Mouse (Mus musculus) limb, embryonic 12.5 days (tissue): ENCODE data around the gene Cox18. TPM values are rescaled to one million over a fixed set of nuclear protein-coding genes. Genes with fewer than 3 reads are reported as not detected.

Experiments used
- ATAC-seq: fragments of 200-750 bp; cut with Nextera tagmentation; 2 replicates; pipeline ENCODE4 v1.8.0; 2017; ENCODE audit warnings: low read depth, moderate TSS enrichment; ENCODE audit not compliant: insufficient number of reproducible peaks, insufficient read depth, low FRiP score, low TSS enrichment
- H3K27ac ChIP-seq: fragments of 300-500 bp; sonication (generic); 2 replicates; pipeline ENCODE4 v1.5.1; 2016; ENCODE audit warnings: mild to moderate bottlenecking, moderate library complexity
- H3K27me3 ChIP-seq: fragments of 300-500 bp; sonication (generic); 2 replicates; pipeline ENCODE4 v1.6.1; 2016; ENCODE audit warnings: mild to moderate bottlenecking, moderate library complexity
- H3K36me3 ChIP-seq: fragments of 300-500 bp; sonication (generic); 2 replicates; pipeline ENCODE4 v1.6.1; 2016; ENCODE audit warnings: mild to moderate bottlenecking, moderate library complexity
- H3K4me1 ChIP-seq: fragments of 300-500 bp; sonication (generic); replicated peaks from 2 replicates; pipeline ENCODE4 v1.6.1; 2016
- H3K4me2 ChIP-seq: fragments of 300-500 bp; sonication (generic); 2 replicates; pipeline ENCODE4 v1.6.1; 2016; ENCODE audit warnings: mild to moderate bottlenecking, moderate library complexity
- H3K4me3 ChIP-seq: fragments of 300-500 bp; sonication (generic); replicated peaks from 2 replicates; pipeline ENCODE4 v1.5.1; 2016; ENCODE audit warnings: mild to moderate bottlenecking
- H3K9ac ChIP-seq: fragments of 300-500 bp; sonication (generic); replicated peaks from 2 replicates; pipeline ENCODE4 v1.6.1; 2016; ENCODE audit warnings: mild to moderate bottlenecking, moderate library complexity
- H3K9me3 ChIP-seq: fragments of 300-500 bp; sonication (generic); 2 replicates; pipeline ENCODE4 v1.6.1; 2016; ENCODE audit warnings: mild to moderate bottlenecking, moderate library complexity
- WGBS: fragments of 180-500 bp; shearing (Covaris S2); methylation state at CpG from one replicate; pipeline ENCODE4 v1.1.7; 2016; 5-methylcytosine and 5-hydroxymethylcytosine counted together
- polyA plus RNA-seq: library from polyadenylated mRNA; unstranded; fragments of >200 nt; fragmentation: Nextera tagmentation; extraction: Ambion mirVana; gene quantifications from 2 replicates; pipeline ENCODE4 v1.2.1, GENCODE M21; 2016

The Cox18 gene
- polyA plus RNA-seq, 1 experiment from 2014 or later, result 35.9 TPM

DNA sequence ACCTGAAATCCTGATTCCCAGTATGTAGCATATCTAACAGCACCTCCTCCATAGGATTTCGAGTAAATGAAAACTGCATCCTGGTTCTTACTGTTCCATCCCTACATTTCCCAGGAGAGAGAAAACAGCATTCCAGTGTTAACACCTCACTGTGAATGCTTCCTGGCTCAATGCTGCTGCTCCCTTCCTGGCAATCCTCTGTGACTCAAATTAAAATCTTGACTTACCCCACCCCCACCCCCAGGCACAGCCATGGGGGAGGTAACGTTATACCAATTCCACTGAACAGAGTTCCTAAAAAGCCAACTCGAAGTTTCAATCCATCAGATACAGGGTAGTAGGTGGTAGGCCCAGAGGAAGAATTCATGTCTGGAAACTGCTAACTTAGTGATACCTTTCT, 864 bp downstream of the Cox18 start:
- Histone ChIP-seq H3K9me3 (no peaks in the 10 kb centered on the region), H3K4me2 (peak overlapping the region; percentile 68), H3K4me1 (peaks cover 6% of the 10 kb centered on the region), H3K4me3 (peak overlapping the region; percentile 79), H3K27ac (no peak overlapping the region), H3K36me3 (peaks cover 52% of the 10 kb centered on the region), H3K27me3 (no peaks in the 10 kb centered on the region), H3K9ac (peak overlapping the region; percentile 83)
- no peak for ATAC-seq
- WGBS, result 21% methylated on average over 3 of the region's 3 CpGs

DNA sequence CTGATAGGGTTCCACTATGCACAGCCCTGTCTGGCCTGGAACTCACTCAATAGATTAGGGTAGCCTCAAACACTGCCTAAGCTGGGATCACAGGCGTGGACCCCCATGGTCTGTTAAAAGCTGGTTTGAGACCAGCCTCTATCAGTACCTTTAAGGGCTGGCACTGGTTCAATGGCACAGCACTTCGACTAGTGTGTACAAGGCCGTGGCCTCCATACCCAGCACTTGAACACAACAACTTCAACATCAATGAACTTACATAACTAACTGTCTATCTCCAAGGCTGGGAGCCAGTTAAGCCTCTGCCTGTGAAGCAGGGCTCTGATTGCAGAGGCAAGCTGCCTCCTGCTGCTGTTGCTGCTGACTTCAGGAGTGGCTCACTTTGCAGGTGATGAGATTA, 6.0 kb downstream of the Cox18 start:
- H3K4me1 ChIP-seq, result peaks cover 2% of the 10 kb centered on the region
- WGBS, result 98% methylated on average over 3 of the region's 3 CpGs

DNA sequence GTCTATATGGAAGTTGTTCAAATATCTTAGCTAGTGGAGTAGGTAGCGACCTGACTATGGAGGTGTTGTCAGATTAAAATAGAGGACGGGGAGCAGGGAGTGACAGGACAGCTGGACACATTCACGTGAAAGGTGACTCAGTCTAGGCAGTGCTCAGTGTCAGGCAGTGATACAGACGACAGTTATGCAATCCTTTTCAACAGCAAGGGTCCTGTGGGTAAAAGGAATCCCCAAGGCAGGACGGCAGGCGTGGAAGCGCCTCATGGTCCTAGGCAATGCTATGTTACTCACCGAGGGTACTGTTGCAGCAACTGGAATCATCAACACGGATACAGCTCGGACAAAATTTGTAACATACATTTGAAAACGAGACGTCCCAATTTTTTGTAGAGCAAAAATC, 6.6 kb downstream of the Cox18 start:
- no peak for ATAC-seq
- no peaks in the 10 kb centered on the region for H3K9me3 ChIP-seq
- H3K27me3 ChIP-seq, result no peaks in the 10 kb centered on the region
- no peak overlapping the region for H3K4me2 ChIP-seq
- 92% methylated on average over 12 of the region's 12 CpGs for whole genome bisulfite sequencing
- H3K4me1 ChIP-seq, result no peaks in the 10 kb centered on the region
- no peak overlapping the region for H3K27ac ChIP-seq
- peaks cover 71% of the 10 kb centered on the region for H3K36me3 ChIP-seq
- H3K4me3 ChIP-seq, result no peak overlapping the region
- no peak overlapping the region for H3K9ac ChIP-seq

More for the DNA sequence above, 6.0 kb downstream of the Cox18 start:
- Histone ChIP-seq H3K9ac (no peak overlapping the region), H3K27ac (no peak overlapping the region), H3K4me2 (no peak overlapping the region), H3K9me3 (no peaks in the 10 kb centered on the region), H3K27me3 (no peaks in the 10 kb centered on the region), H3K4me3 (no peak overlapping the region), H3K36me3 (peaks cover 71% of the 10 kb centered on the region)
- no peak for ATAC-seq

DNA sequence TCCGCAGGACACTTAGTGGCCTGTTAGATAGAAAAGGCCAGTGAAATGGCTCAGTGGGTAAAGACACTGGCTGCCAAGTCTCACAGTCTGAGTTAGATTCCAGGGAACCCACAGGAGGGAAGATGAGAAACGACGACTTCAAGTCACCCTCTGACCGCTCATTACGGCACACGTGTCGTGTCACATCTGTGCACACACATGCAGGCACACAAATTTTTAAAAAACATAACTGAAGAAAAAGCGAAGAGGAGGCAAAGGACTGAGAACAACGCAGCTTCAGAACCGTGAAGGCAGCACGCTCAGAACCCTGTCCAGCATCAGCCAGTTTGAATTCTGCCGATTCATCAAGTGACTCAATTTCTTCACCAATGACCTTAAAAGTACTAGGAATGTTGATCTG, 10.4 kb downstream of the Cox18 start:
- WGBS, result 96% methylated on average over 12 of the region's 12 CpGs
- H3K9me3 ChIP-seq, result no peaks in the 10 kb centered on the region
- H3K4me3 ChIP-seq, result no peak overlapping the region
- H3K36me3 ChIP-seq, result peaks cover 41% of the 10 kb centered on the region
- no peaks in the 10 kb centered on the region for H3K27me3 ChIP-seq
- no peak overlapping the region for H3K4me2 ChIP-seq
- no peak overlapping the region for H3K9ac ChIP-seq
- H3K4me1 ChIP-seq, result no peaks in the 10 kb centered on the region
- ATAC-seq, result no peak
- H3K27ac ChIP-seq, result no peak overlapping the region

DNA sequence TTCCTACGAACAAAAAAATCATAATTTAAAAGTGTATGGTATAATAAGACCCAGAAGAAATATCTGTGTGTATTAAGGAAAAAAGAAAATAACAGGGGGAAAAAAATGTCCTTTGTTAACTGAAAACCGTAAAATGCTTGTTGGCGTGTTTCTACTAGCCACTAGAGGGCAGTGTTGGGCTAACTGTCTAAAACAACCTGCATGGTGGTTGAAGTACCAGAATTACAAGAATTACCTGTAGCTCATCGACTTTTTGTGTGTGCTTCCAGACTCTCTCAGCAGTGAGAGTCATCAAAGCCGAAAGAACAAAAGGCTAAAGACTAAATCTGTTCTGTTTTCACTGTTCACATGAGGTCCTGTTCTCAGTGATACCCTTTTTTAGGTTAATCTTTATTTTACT, 20.6 kb downstream of the Cox18 start:
- ATAC-seq, result no peak
- Histone ChIP-seq H3K36me3 (no peaks in the 10 kb centered on the region), H3K27ac (no peak overlapping the region), H3K4me2 (no peak overlapping the region), H3K9me3 (no peaks in the 10 kb centered on the region), H3K4me1 (no peaks in the 10 kb centered on the region), H3K4me3 (no peak overlapping the region), H3K9ac (no peak overlapping the region), H3K27me3 (no peaks in the 10 kb centered on the region)
- 22% methylated on average over 5 of the region's 5 CpGs for WGBS

DNA sequence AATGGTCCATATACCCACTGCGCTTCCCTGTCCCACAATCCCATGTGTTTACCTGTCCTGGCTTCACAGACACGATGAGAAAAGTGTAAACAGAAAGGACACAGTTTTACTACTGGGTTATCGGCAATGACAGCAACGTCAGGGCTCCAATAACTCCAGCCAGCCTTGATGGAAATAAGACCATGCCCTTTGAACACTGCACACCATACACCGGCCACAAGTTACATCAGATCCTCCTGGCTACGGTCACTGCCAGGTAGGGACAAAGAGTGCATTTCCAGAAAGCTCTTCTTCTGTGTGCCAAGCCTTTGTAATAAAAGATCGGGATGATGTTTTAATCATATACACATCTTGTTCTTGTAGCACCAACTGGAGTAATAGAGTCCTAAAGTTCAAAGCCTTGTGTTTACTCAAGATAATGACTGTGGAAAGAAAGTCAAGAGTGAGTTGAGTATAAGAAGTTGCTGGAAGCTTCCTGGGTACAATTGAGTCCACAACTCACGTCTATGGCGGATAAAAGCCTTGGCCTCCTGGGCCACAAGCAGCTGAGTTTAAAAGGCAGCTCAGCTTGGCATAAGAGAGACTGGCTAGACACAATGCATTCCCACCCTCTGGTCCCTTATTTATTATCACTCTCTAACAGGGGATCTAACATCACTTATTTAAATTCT, 21.2 kb downstream of the Cox18 start:
- no peaks in the 10 kb centered on the region for H3K36me3 ChIP-seq
- H3K27me3 ChIP-seq, result no peaks in the 10 kb centered on the region
- ATAC-seq, result no peak
- H3K4me2 ChIP-seq, result no peak overlapping the region
- H3K4me3 ChIP-seq, result no peak overlapping the region
- WGBS, result 80% methylated on average over 9 of the region's 9 CpGs
- no peaks in the 10 kb centered on the region for H3K9me3 ChIP-seq
- no peaks in the 10 kb centered on the region for H3K4me1 ChIP-seq
- H3K9ac ChIP-seq, result no peak overlapping the region
- H3K27ac ChIP-seq, result no peak overlapping the region

DNA sequence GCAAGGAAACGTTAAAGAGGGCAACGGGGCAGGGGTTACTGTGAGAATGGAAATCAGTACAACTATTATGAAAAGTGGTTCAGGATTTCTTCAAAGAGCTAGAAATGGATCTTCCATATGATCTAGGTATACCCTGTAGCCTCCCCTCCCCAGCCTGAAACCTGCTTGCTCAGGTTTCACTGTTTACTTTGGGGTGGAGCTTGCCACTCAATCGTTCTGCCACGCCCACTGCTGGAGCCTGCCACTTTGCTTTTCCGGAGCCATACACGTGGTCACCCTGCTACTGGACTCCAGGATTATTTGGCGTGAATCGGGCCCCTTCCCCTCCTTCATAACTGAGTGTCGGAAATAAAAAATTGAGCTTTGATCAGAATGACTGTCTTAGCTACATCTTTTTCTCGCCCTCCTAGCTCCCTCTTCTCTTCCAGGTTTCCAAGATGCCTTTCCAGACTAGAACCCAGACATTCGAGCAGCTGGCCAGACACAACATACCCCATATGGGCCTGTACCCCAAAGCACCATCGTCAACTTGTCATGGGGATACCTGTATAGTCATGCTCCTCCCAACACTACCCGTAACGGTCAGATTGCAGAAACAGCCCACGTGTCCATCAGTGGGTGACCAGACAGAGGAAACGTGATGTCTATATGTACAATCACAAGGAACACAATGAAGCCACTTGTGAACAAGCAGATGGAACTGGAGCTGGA, 23.7 kb downstream of the Cox18 start:
- H3K4me2 ChIP-seq, result no peak overlapping the region

DNA sequence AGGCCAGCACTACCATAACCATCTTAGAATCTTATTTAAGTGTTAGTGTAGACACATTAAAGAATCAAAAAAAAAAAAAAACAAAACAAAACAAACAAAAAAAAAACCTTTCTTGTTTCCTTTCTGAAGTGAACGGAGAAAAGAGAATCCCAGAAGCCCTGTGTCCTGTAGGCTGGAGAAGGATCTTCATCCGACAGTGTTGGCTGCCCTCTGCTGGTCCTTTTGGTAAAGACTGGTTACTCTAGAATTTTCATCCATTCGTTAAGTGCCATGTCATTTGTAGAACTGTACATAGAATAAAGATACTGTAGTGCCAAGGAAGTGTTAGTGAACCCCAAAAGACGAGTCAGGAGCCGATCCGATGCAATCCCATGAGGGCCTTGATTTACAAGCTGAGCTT, 29.0 kb downstream of the Cox18 start:
- Histone ChIP-seq H3K36me3 (no peaks in the 10 kb centered on the region), H3K27ac (no peak overlapping the region), H3K9ac (no peak overlapping the region), H3K4me3 (no peak overlapping the region), H3K4me1 (no peaks in the 10 kb centered on the region), H3K27me3 (no peaks in the 10 kb centered on the region), H3K9me3 (no peaks in the 10 kb centered on the region), H3K4me2 (no peak overlapping the region)
- 0 out of 2 replicates have a peak, but pooled peaks have one; percentile 59 for ATAC-seq
- 28% methylated on average over 6 of the region's 6 CpGs for WGBS

More for the DNA sequence above, 23.7 kb downstream of the Cox18 start:
- Histone ChIP-seq H3K9me3 (no peaks in the 10 kb centered on the region), H3K27me3 (no peaks in the 10 kb centered on the region), H3K9ac (no peak overlapping the region), H3K4me1 (no peaks in the 10 kb centered on the region), H3K36me3 (no peaks in the 10 kb centered on the region), H3K4me3 (no peak overlapping the region), H3K27ac (no peak overlapping the region)
- no peak for ATAC-seq
- WGBS, result 49% methylated on average over 16 of the region's 16 CpGs

DNA sequence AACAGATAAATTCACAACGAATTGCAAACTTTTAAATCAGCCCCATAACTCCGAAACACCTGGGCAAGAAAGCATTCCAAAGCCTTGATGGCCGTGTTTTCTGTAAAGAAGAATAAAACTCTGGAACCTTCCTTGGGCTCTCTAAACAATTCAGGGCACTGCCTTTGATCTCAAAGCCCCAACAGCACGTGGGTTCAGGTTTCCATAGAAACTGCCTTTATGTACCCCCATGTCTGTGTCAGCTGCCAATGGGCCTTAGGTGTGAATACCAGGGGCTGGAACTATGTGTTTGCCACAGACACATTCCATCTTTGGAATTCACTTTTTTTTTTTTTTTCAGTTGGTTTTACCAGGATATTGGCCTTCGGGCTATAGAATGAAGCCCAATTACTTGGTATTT, 41.0 kb downstream of the Cox18 start:
- Histone ChIP-seq H3K36me3 (no peaks in the 10 kb centered on the region), H3K4me1 (0 out of 2 replicates have a peak, but pooled peaks cover 2% of the 10 kb centered on the region), H3K4me2 (no peak overlapping the region), H3K4me3 (no peak overlapping the region), H3K9me3 (no peaks in the 10 kb centered on the region), H3K27ac (no peak overlapping the region), H3K9ac (no peak overlapping the region), H3K27me3 (no peaks in the 10 kb centered on the region)
- WGBS, result 53% methylated on average over 5 of the region's 5 CpGs
- no peak for ATAC-seq

DNA sequence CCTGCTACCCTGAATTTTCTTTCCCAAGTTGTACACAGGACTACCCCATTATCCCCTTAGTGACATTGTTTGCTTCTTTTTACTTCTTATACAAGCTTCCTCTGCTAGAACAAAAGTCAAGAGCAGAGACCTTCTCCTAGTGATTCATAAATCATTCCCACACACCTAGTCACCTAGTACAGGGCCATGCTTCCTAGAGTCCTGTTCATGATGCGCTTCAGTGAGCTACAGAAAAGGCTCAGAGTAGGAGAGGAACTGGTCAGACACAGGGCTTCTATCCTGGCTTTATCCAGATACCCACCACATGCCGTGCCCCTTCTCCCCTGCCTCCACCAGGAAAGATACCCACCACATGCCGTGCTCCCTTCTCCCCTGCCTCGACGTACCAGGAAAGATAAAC, 44.7 kb downstream of the Cox18 start:
- Histone ChIP-seq H3K9me3 (no peaks in the 10 kb centered on the region), H3K9ac (no peak overlapping the region), H3K4me3 (no peak overlapping the region), H3K27ac (no peak overlapping the region), H3K4me2 (no peak overlapping the region), H3K4me1 (0 out of 2 replicates have a peak, but pooled peaks cover 2% of the 10 kb centered on the region), H3K27me3 (no peaks in the 10 kb centered on the region), H3K36me3 (no peaks in the 10 kb centered on the region)
- 81% methylated on average over 5 of the region's 5 CpGs for WGBS
- no peak for ATAC-seq

DNA sequence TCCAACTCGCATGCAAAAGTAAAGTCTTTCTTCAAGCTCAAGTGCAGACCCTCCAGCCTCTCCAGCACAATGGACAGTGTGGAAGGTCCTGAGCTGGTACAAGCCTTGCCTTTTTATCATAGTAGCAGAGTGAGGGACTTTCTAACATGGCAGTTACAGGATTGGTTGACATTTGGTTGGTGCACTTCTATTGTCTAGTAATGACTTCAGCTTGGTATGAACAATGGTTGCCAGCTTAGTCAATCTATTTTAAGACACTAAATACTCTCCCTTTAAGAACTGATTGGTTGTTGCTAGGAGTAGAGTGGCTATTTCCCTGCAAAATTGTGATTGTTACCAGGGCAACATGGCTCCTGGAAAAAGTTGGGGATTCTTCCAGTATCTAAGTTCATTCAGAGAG, 45.7 kb downstream of the Cox18 start:
- no peaks in the 10 kb centered on the region for H3K9me3 ChIP-seq
- 79% methylated on average over 1 of the region's 1 CpGs for WGBS
- H3K27me3 ChIP-seq, result no peaks in the 10 kb centered on the region
- H3K4me3 ChIP-seq, result no peak overlapping the region
- 0 out of 2 replicates have a peak, but pooled peaks cover 2% of the 10 kb centered on the region for H3K4me1 ChIP-seq
- no peak overlapping the region for H3K27ac ChIP-seq
- no peak overlapping the region for H3K4me2 ChIP-seq
- H3K36me3 ChIP-seq, result no peaks in the 10 kb centered on the region
- ATAC-seq, result no peak
- H3K9ac ChIP-seq, result no peak overlapping the region
